In genomic region chr8:125870179-125870702, GRCm38 (mm10) we compare ENCODE assay signal across 10 mouse cellular contexts. TPM values are rescaled to one million over a fixed set of nuclear protein-coding genes. Genes with fewer than 3 reads are reported as not detected.
DNase-seq lines count a peak whose midpoint lies in the region; ATAC-seq and TF ChIP-seq lines count a peak whose summit lies in the region.
"Had no signal": no experiment of that assay in that cellular context is flagged by ENCODE, and none has a peak within 500 bp of the region (broad histone marks: within the 10 kb centered on the region; RNA-seq: fewer than 3 reads in every experiment).

No protein-coding gene starts in this region.

- no peak for TF ChIP-seq CTCF in midbrain, postnatal 0 days (IDR thresholded peaks at IDR 0.05)

- no peaks in the 10 kb centered on the region for H3K36me3 ChIP-seq in heart, embryonic 11.5 days (ENCODE audit: control insufficient read depth, insufficient read depth, low read length)
- H3K36me3 ChIP-seq in neural tube, embryonic 11.5 days (ENCODE audit: control insufficient read depth, insufficient read depth, low read length) = no peaks in the 10 kb centered on the region
- no peaks in the 10 kb centered on the region; the same call in 1 of the 2 replicates for H3K36me3 ChIP-seq in hindbrain, embryonic 15.5 days
- H3K36me3 ChIP-seq in midbrain, postnatal 0 days (ENCODE audit: insufficient read depth, low read length) = peaks cover 21% of the 10 kb centered on the region

- H3K4me2 ChIP-seq in heart, embryonic 11.5 days = peak overlapping the region; percentile 29; the same call in 1 of the 2 replicates
- no peak overlapping the region for H3K4me2 ChIP-seq in neural tube, embryonic 11.5 days (ENCODE audit: low read depth)
- no peak overlapping the region for H3K4me2 ChIP-seq in hindbrain, embryonic 15.5 days
- H3K4me2 ChIP-seq in midbrain, postnatal 0 days (ENCODE audit: low read depth, low read length, poor library complexity, severe bottlenecking) = no peak overlapping the region

- 10% methylated on average over 6 of the region's 6 CpGs for WGBS in heart, embryonic 11.5 days (ENCODE audit: insufficient replicate concordance)
- WGBS in neural tube, embryonic 11.5 days = 28% methylated on average over 6 of the region's 6 CpGs
- WGBS in hindbrain, embryonic 15.5 days = 37% methylated on average over 6 of the region's 6 CpGs
- 23% methylated on average over 6 of the region's 6 CpGs for WGBS in midbrain, postnatal 0 days

- H3K4me3 ChIP-seq in heart, embryonic 11.5 days (ENCODE audit: low read depth, low read length) = no peak overlapping the region
- H3K4me3 ChIP-seq in neural tube, embryonic 11.5 days (ENCODE audit: low read depth, low read length) = no peak overlapping the region
- no peak overlapping the region for H3K4me3 ChIP-seq in hindbrain, embryonic 15.5 days
- H3K4me3 ChIP-seq in midbrain, postnatal 0 days (ENCODE audit: low read depth, low read length) = no peak overlapping the region

- no peak for ATAC-seq in heart, embryonic 11.5 days (replicated peaks; ENCODE audit: insufficient number of reproducible peaks, low FRiP score, low TSS enrichment)
- no peak for ATAC-seq in neural tube, embryonic 11.5 days (ENCODE audit: insufficient read depth, low FRiP score, low TSS enrichment)
- ATAC-seq in hindbrain, embryonic 15.5 days (ENCODE audit: low FRiP score, low read depth) = peak; percentile 31; the same call in 1 of the 2 replicates
- peak; percentile 41; the same call in 1 of the 2 replicates for ATAC-seq in midbrain, postnatal 0 days (ENCODE audit: low FRiP score)

- intact Hi-C loops in heart, postnatal 14 days (cut with DNase I) = loop anchor here (2.0 to 10.0 kb wide), 6 partner anchors 297 to 818 kb away; partner anchors contain the start of gene Disc1

- H3K27me3 ChIP-seq in heart, embryonic 11.5 days (ENCODE audit: control insufficient read depth, insufficient read depth, low read length) = no peaks in the 10 kb centered on the region
- H3K27me3 ChIP-seq in neural tube, embryonic 11.5 days (ENCODE audit: control insufficient read depth, insufficient read depth, low read length) = no peaks in the 10 kb centered on the region
- no peaks in the 10 kb centered on the region; the same call in 1 of the 2 replicates for H3K27me3 ChIP-seq in hindbrain, embryonic 15.5 days
- no peaks in the 10 kb centered on the region for H3K27me3 ChIP-seq in midbrain, postnatal 0 days (ENCODE audit: insufficient read depth, low read length)
- H3K27me3 ChIP-seq: Patski had no signal

- H3K4me1 ChIP-seq in heart, embryonic 11.5 days (ENCODE audit: control insufficient read depth, insufficient read depth, low read length) = peaks cover 28% of the 10 kb centered on the region
- H3K4me1 ChIP-seq in neural tube, embryonic 11.5 days (ENCODE audit: control insufficient read depth, insufficient read depth, low read length) = peaks cover 4% of the 10 kb centered on the region; the same call in 1 of the 2 replicates
- H3K4me1 ChIP-seq in hindbrain, embryonic 15.5 days (replicated peaks) = peaks cover 12% of the 10 kb centered on the region
- no peaks in the 10 kb centered on the region for H3K4me1 ChIP-seq in midbrain, postnatal 0 days (ENCODE audit: insufficient read depth, low read length)

- H3K27ac ChIP-seq in heart, embryonic 11.5 days (ENCODE audit: low read depth, low read length) = peak overlapping the region; percentile 61
- no peak overlapping the region for H3K27ac ChIP-seq in neural tube, embryonic 11.5 days (ENCODE audit: low read depth, low read length)
- 0 out of 2 replicates have a peak overlapping the region, but pooled peaks have one; percentile 10 for H3K27ac ChIP-seq in hindbrain, embryonic 15.5 days (replicated peaks)
- H3K27ac ChIP-seq in midbrain, postnatal 0 days (ENCODE audit: low read depth, low read length) = 0 out of 2 replicates have a peak overlapping the region, but pooled peaks have one; percentile 8

- H3K9me3 ChIP-seq in heart, embryonic 11.5 days (replicated peaks; ENCODE audit: control insufficient read depth, low read length) = no peaks in the 10 kb centered on the region
- no peaks in the 10 kb centered on the region for H3K9me3 ChIP-seq in neural tube, embryonic 11.5 days (ENCODE audit: control insufficient read depth, low read length)
- no peaks in the 10 kb centered on the region for H3K9me3 ChIP-seq in hindbrain, embryonic 15.5 days
- no peaks in the 10 kb centered on the region for H3K9me3 ChIP-seq in midbrain, postnatal 0 days (ENCODE audit: low read length)
- H3K9me3 ChIP-seq: megakaryocyte, embryonic 14.5 days had no signal

- no peak for DNase-seq in heart, postnatal 14 days
- no peak for DNase-seq in neural tube, embryonic 11.5 days (ENCODE audit: low spot score)
- no peak for DNase-seq in neural tube, embryonic 10.5 days (ENCODE audit: extremely low spot score, low spot score)
- no peak for DNase-seq in midbrain, postnatal 0 days (ENCODE audit: low spot score)
- no peak for DNase-seq in right cerebral cortex, postnatal 4 days
- no peak for DNase-seq in embryo, embryonic 10 days (ENCODE audit: low spot score)

- peak overlapping the region; percentile 22; the same call in 1 of the 2 replicates for H3K9ac ChIP-seq in heart, embryonic 11.5 days (ENCODE audit: low read depth, low read length)
- peak overlapping the region; percentile 4; the same call in 1 of the 2 replicates for H3K9ac ChIP-seq in neural tube, embryonic 11.5 days (ENCODE audit: low read length)
- no peak overlapping the region for H3K9ac ChIP-seq in hindbrain, embryonic 15.5 days
- no peak overlapping the region for H3K9ac ChIP-seq in midbrain, postnatal 0 days (replicated peaks; ENCODE audit: low read length, poor library complexity, severe bottlenecking)

RNA-seq across cellular contexts. Expression of gene Pcnx2, which starts 27.9 kb away (rescaled TPM):
- 0.06 and 0.27 TPM in 2 replicates for polyA plus RNA-seq in heart, embryonic 11.5 days (2014; fragmentation: Nextera tagmentation; extraction: Ambion mirVana)
- under 1 TPM; 0.61 to 0.88 TPM for total RNA-seq in heart, postnatal 14 days (2021)
- 0.37 and 0.65 TPM in 2 replicates for polyA plus RNA-seq in neural tube, embryonic 11.5 days (2014; fragmentation: Nextera tagmentation; extraction: Ambion mirVana)
- 4.5 and 5.2 TPM in 2 replicates for polyA plus RNA-seq in hindbrain, embryonic 15.5 days (2015; fragmentation: Nextera tagmentation; extraction: Ambion mirVana)
- 15.7 and 16.4 TPM in 2 replicates for total RNA-seq in midbrain, postnatal 0 days (2014; rRNA removed)
- polyA plus RNA-seq in midbrain, postnatal 0 days (2015; fragmentation: Nextera tagmentation; extraction: Ambion mirVana) = 2.6 and 3.2 TPM in 2 replicates

RNA-seq across cellular contexts. Expression of gene Map3k21, which starts 40.0 kb away (rescaled TPM):
- polyA plus RNA-seq in heart, embryonic 11.5 days (2014; fragmentation: Nextera tagmentation; extraction: Ambion mirVana) = 0.06 and 0.10 TPM in 2 replicates
- total RNA-seq in heart, postnatal 14 days (2021) = under 1 TPM; 0.24 to 0.36 TPM
- 0.05 TPM in 1 of 2 replicates, not detected in the other for polyA plus RNA-seq in neural tube, embryonic 11.5 days (2014; fragmentation: Nextera tagmentation; extraction: Ambion mirVana)
- 0.65 and 0.75 TPM in 2 replicates for polyA plus RNA-seq in hindbrain, embryonic 15.5 days (2015; fragmentation: Nextera tagmentation; extraction: Ambion mirVana)
- total RNA-seq in midbrain, postnatal 0 days (2014; rRNA removed) = 2.8 and 3.5 TPM in 2 replicates
- 0.85 and 0.98 TPM in 2 replicates for polyA plus RNA-seq in midbrain, postnatal 0 days (2015; fragmentation: Nextera tagmentation; extraction: Ambion mirVana)

Comparison
In these comparisons a context has a peak if more than half of its experiments do, and no peak if none do; other contexts are left out.
1. ATAC-seq: peak in hindbrain, embryonic 15.5 days (single experiment) and midbrain, postnatal 0 days (single experiment); none in heart, embryonic 11.5 days (single experiment) and neural tube, embryonic 11.5 days (single experiment).
2. H3K9ac ChIP-seq: peak in heart, embryonic 11.5 days (single experiment) and neural tube, embryonic 11.5 days (single experiment); none in hindbrain, embryonic 15.5 days (single experiment) and midbrain, postnatal 0 days (single experiment).